Mouse (Mus musculus): ENCODE measurements at regions not wholly inside any gene's neighbourhood (a gene's known extent, or its start where the extent isn't known, plus 50 kb on each side); places are given as distances from the start of the nearest gene placed in this dataset.

- no peak for DNase-seq
Observed at GRCm38 (mm10) chr3:129386522-129386921, 54.0 kb upstream of the Enpep start.

- no peak for DNase-seq
Observed at GRCm38 (mm10) chr3:129390506-129390905, 58.0 kb upstream of the Enpep start.

DNA sequence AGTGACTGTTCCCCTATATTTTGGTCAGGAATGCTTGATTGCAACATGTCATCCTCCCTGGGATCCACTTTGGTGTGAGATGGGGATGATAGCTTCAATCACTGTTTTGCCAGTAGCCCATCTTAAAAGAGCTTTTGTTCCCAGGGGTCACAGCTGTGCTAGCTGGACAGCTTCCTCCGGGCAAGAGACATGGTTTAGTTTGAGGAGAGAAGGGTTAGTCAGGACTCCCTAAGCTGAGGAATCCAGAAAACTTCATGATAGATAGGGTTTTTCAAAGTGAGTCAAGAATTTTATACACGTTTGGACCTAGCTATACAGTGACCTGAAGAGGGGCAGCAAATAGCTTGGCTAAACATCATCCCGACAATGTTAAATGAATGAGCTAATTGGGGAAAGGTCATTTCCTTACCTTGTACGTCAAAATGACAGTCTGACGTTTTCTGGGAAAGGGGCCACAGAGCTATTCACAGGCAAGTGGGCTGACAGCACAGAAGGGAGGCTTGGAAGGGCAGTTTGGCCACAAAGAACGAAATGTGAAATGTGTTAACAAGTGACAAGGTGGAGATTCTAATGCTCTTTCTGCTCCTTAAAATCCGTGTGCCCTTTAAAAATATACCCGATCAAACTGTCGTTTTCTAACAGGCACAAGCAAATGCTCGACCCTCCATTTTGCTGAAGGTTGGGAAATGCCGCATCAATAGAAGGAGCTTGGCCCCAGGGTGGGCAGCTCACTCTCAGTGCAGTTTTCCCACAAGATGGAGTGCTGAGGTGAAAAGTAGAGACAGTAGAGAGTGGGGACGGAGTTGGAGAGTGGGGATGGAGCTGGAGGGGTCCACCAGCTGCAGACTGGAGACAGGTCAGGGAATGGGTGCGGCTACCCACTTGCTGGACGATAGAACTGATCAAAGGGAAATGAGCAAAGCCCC is 59.6 kb upstream of the Enpep start:
- DNase-seq: no peak

- DNase-seq: no peak
Observed at GRCm38 (mm10) chr3:129392814-129393804, 60.6 kb upstream of the Enpep start.

GRCm38 (mm10) chr3:129397481-129397880 is 65.0 kb upstream of the Enpep start:
- DNase-seq: no peak

DNA sequence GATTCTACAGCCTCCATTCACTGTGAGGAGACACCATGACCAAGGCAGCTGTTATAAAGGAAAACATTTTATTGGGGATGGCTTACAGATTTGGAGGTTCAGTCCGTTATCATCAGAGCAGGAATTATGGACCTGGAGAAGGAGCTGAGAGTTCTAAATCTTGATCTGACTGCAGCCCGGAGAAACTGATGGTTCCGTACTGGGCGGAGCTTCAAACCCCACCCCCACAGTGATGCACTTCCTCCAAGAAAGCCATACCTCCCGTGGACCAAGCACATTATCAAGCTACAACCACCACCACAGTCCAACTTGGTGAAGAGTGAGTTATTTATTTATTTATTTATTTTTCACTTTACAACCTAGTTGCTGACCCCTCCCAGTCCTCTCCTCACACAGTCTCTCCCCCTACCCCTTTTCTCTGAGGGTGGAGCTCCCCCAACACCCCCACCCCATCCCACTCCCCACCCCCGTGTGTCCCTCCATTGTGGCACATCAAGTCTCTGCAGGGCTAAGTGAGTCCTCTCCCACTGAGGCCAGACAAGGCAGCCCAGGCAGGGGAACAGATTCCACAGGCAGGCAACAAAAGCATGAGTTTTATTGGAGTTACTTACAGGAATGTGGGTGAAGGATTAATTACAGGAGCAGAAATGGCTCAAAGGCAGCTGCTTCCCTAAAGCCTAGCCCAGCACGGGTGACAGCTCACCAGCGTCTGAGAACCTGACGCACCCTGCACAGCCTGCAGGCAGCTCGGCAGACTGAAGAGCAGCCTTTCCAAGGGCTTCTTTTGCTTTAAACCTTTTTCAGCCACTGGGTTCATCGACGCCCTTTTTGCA is 67.8 kb upstream of the Enpep start:
- no peak for DNase-seq

GRCm38 (mm10) chr3:129411389-129412054 is 79.0 kb upstream of the Enpep start:
- no peak for DNase-seq

DNA sequence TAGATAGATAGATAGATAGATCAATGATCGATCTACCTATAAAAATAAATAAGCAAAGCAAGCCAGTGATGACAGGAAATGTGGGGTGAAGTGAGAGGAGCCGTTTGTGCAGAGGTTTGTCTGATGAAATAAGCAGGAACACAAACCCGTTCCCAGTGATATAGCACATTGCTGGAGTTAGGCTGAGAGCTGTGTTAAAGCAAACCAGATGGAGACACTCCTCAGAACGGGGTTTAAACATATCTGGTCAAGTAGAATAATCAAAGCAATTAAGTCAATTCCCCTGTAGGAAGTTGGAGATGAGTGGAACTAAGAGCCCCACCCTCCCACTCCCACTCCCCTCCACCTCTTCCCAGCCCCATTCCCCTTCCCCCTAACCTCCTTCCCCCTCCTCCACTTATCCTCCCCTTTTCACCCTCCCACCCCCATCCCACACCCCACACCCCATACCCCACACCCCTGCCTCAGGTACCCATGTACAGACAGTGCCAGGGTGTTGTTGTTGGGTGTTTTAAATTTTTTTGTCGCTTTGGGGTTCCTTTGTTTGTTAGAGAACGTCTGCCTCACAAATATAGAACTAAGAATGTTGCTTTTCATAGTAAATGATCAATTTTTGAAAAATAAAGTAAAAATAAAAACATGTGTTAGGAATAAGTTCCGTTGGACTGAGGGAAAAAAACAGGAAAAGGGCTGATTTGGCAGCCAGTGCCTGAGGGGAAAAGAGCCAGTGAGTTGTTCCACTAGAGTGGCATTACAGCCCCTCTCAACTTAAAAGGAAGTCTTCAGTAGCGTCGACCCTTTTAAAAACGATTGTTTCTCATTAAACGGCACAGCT is 79.8 kb upstream of the Enpep start:
- DNase-seq: no peak

DNA sequence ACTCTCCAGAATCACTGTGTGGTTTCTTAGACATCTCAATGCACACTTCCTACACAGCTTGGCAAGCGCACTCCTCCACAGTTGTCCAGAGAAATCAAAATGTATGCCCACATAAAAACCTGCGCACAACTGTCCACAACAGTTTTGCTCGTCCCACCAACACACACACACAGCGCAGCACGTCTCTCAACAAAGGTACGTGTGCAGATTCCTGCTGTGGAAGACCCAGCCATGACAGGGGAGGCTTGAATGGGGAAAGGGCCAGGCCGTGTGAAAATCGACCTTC is 80.4 kb upstream of the Enpep start:
- no peak for DNase-seq

- DNase-seq: no peak
Observed at GRCm38 (mm10) chr3:129415656-129416055, 83.1 kb upstream of the Enpep start.

DNA sequence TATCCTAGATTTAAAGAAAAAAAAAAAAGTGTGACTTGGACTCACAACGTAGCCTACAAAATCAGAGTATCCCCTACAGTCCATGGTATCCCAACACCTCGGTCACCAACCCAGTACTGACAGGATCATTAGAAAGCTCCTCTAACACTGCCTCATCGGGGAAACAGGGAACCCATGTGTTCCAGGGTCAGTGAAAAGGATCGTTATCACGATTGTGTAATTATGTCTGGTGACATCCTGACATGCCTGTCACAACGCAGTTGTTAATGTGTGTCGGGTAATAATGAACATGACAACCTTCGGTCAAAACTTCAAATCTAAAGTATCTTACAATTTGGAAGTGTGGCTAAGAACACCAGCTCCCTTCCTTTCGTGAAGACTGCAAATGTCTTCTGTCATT is 83.8 kb upstream of the Enpep start:
- no peak for DNase-seq

- peak in 1 of 2 experiments; percentile 18 for DNase-seq
Observed at GRCm38 (mm10) chr3:129421620-129422239, 89.2 kb upstream of the Enpep start.

DNA sequence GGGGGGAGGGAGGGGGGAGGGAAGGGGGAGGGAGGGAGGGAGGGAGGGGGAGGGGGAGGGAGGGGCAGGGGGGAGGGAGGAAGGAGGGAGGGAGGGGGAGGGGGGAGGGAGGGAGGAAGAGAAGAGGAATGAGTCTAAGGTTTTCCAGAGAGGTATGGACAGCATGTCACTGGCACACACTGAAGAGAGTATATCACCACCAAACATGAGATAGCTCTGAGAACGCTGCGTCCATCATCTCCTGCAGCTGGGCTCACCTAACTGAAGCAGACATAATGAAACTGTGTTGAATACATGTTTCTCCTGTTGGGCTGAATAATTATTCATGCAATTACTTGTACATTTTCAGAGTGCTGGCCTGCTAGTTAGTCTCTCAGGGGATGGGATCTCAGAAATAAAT is 96.2 kb upstream of the Enpep start:
- no peak for DNase-seq

DNA sequence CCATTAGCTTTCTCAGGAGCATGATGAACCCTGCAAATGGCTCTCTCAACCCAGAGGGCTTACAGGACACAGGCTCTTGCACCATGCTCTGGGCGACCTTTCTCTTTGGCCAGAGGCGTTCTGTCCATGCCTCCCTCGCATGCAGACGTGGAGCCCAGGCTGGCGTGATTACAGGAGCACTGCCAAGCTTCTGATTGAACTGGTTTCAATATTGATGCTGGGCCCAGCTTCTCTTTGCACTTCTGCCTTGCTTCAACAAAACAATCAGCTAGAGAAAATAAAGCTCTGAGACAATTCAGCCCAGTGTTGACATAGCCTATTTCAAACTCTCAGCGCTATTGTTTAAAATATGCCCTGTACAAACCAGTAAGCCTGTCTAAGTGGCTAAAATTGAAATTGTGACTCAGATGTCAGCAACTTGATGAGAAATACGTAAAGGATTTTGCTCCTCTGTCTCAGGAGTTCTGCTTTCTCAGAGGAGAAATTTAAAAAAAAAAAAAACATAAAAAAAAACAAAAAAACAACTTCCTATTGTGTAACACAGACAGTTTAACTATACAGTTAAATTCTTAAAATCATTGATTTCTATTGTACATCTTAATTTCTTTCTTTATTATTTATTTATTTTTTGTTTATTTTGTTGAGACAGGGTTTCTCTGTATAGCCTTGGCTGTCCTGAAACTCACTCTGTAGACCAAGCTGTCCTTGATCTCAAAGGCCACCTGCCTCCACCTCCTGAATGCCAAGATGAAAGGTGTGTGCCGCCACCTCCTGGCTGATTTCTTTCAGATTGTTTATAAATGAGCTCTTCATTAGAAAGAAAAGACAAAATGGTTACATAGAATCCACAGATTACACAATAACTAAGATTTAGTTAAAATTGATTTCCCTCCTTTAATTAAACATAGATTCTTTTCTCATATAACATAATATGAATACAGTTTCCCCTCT is 96.9 kb upstream of the Enpep start:
- peak; percentile 31 for DNase-seq

DNA sequence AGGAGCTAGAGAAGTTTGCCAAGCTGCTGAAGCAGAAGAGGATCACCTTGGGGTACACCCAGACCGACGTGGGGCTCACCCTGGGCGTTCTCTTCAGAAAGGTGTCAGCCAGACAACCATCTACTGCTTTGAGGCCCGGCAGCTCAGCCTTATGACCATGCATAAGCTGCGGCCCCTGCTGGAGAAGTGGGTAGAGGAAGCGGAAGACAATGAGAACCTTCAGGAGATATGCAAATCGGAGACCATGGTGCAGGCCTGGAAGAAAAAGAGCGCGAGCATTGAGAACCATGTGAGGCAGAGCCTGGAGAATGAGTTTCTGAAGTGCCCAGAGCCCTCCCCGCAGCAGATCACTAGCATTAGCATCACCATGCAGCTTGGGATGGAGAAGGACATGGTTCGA is 98.1 kb upstream of the Elovl6 start:
- DNase-seq: no peak

- no peak for DNase-seq
Observed at GRCm38 (mm10) chr3:129437687-129438086, 94.5 kb upstream of the Elovl6 start.

DNA sequence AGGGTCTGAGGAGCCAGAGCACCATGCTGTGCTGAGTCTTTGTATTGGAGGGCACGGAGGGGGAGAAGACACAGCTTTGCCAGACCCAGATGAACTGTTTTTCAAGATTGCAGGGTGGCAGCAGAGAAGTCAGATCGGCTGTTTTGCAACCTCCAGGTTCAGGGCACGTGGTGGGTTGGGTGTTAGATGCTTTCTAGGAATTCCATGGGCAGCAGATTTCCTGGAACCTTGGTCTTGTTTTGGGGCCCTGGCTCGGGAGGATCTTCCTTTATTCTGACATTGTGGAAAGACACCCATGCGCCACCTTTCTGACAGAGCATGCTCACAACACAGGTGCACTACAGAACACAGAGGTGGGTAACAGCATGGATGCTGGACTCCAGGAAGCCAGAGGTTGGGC is 89.4 kb upstream of the Elovl6 start:
- DNase-seq: no peak

GRCm38 (mm10) chr3:129444221-129444620 is 87.9 kb upstream of the Elovl6 start:
- no peak for DNase-seq

DNA sequence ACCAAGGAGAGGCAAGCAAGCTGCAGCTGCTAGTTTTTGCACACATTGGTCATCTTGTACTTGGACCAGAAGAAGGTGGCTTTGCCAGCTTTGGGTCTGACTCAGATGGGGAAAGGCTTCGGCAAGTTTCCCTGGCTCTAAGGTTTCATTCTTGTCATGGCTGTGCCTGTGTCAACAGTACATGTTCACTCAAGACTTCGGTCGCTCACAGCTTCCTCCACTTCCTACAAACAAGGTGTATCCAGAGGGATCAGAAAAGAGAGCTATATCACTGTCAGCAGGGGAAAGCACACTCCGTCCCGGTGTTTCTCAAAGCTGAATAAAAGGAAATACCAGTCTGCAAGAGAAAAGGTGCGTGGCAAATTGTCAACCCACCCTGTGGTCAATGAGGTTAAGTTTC is 86.2 kb upstream of the Elovl6 start:
- no peak for DNase-seq

GRCm38 (mm10) chr3:129449928-129450327 is 82.2 kb upstream of the Elovl6 start:
- no peak for DNase-seq

Data from thymus, postnatal 36 days (tissue).